Mouse (Mus musculus) G1E (cell line): Measurements from ENCODE around the gene Nalcn.

Experiments used
- CTCF ChIP-seq: IDR thresholded peaks from 2 replicates; pipeline ENCODE4 v1.5.1; 2012; ENCODE audit warnings: low read depth, low read length, inconsistent platforms, mixed read lengths
- GATA1 ChIP-seq: IDR thresholded peaks from 2 replicates; pipeline ENCODE4 v1.6.1; 2012; ENCODE audit warnings: borderline replicate concordance, low read length, inconsistent platforms, mixed read lengths
- POLR2AphosphoS5 ChIP-seq: IDR thresholded peaks from 2 replicates; pipeline ENCODE4 v1.6.1; 2012; ENCODE audit warnings: low read depth, low read length, inconsistent platforms; ENCODE audit not compliant: insufficient replicate concordance
- TAL1 ChIP-seq: conservative IDR thresholded peaks from 2 replicates; pipeline ENCODE4 v1.6.1; 2012; ENCODE audit warnings: low read depth, low read length, inconsistent platforms, mixed read lengths

GRCm38 (mm10) chr14:123533000-123533399 lies 93.9 kb downstream of the Nalcn start:
- TF ChIP-seq CTCF (no peak), TAL1 (no peak), GATA1 (no peak), POLR2AphosphoS5 (no peak)
